Mouse (Mus musculus): ENCODE results near the gene Clca3a1.
A peak's percentile ranks its signal among the peaks of the same experiment; 100 is the strongest.

Clca3a1 gene

GRCm38 (mm10) chr3:144719088-144719900 lies 41.5 kb downstream of the Clca3a1 start:
- DNase-seq (ENCODE audit: low spot score in 2 of 2): peak; percentile 36 to 57

GRCm38 (mm10) chr3:144718706-144719087 lies 42.1 kb downstream of the Clca3a1 start:
- no peak for DNase-seq (ENCODE audit: low spot score in 2 of 2)

GRCm38 (mm10) chr3:144717835-144718234 lies 42.9 kb downstream of the Clca3a1 start:
- no peak for DNase-seq (ENCODE audit: low spot score in 2 of 2)

- DNase-seq (ENCODE audit: low spot score in 2 of 2): no peak
These were observed 43.7 kb downstream of the Clca3a1 start for GRCm38 (mm10) chr3:144717121-144717520.

GRCm38 (mm10) chr3:144715901-144716300 lies 44.9 kb downstream of the Clca3a1 start:
- DNase-seq (ENCODE audit: low spot score in 2 of 2): no peak

- no peak for DNase-seq (ENCODE audit: low spot score in 2 of 2)
These were observed 45.7 kb downstream of the Clca3a1 start for GRCm38 (mm10) chr3:144715033-144715432.

GRCm38 (mm10) chr3:144714606-144715005 lies 46.2 kb downstream of the Clca3a1 start:
- no peak for DNase-seq (ENCODE audit: low spot score in 2 of 2)

- no peak for DNase-seq (ENCODE audit: low spot score in 2 of 2)
These were observed 46.7 kb downstream of the Clca3a1 start for GRCm38 (mm10) chr3:144714126-144714525.

GRCm38 (mm10) chr3:144711607-144712206 lies 49.1 kb downstream of the Clca3a1 start:
- DNase-seq (ENCODE audit: low spot score in 2 of 2): no peak

GRCm38 (mm10) chr3:144708612-144709011 lies 52.2 kb downstream of the Clca3a1 start:
- no peak for DNase-seq (ENCODE audit: low spot score in 2 of 2)

GRCm38 (mm10) chr3:144703959-144704358 lies 56.8 kb downstream of the Clca3a1 start:
- DNase-seq (ENCODE audit: low spot score in 2 of 2): no peak

GRCm38 (mm10) chr3:144698790-144699433 lies 61.9 kb downstream of the Clca3a1 start:
- DNase-seq (ENCODE audit: low spot score in 2 of 2): no peak

- no peak for DNase-seq (ENCODE audit: low spot score in 2 of 2)
These were observed 62.8 kb downstream of the Clca3a1 start for GRCm38 (mm10) chr3:144697942-144698341.

GRCm38 (mm10) chr3:144697154-144697553 lies 63.6 kb downstream of the Clca3a1 start:
- no peak for DNase-seq (ENCODE audit: low spot score in 2 of 2)

GRCm38 (mm10) chr3:144694941-144695340 lies 65.8 kb downstream of the Clca3a1 start:
- DNase-seq (ENCODE audit: low spot score in 2 of 2): no peak

- DNase-seq (ENCODE audit: low spot score in 2 of 2): no peak
These were observed 66.7 kb downstream of the Clca3a1 start for GRCm38 (mm10) chr3:144694040-144694439.

- no peak for DNase-seq (ENCODE audit: low spot score in 2 of 2)
These were observed 68.7 kb downstream of the Clca3a1 start for GRCm38 (mm10) chr3:144692052-144692451.

- DNase-seq (ENCODE audit: low spot score in 2 of 2): no peak
These were observed 71.5 kb downstream of the Clca3a1 start for GRCm38 (mm10) chr3:144689236-144689635.

- DNase-seq (ENCODE audit: low spot score in 2 of 2): no peak
These were observed 72.5 kb downstream of the Clca3a1 start for GRCm38 (mm10) chr3:144688284-144688683.

- DNase-seq (ENCODE audit: low spot score in 2 of 2): no peak
These were observed 73.2 kb downstream of the Clca3a1 start for GRCm38 (mm10) chr3:144687618-144688017.

- no peak for DNase-seq (ENCODE audit: low spot score in 2 of 2)
These were observed 74.6 kb downstream of the Clca3a1 start for GRCm38 (mm10) chr3:144686146-144686545.

- DNase-seq (ENCODE audit: low spot score in 2 of 2): no peak
These were observed 77.5 kb downstream of the Clca3a1 start for GRCm38 (mm10) chr3:144683136-144683814.

Data from cerebellum, postnatal 4 days (tissue).